Mouse (Mus musculus): ENCODE results near the gene Plcb1. TPM values are rescaled to one million over a fixed set of nuclear protein-coding genes. Genes with fewer than 3 reads are reported as not detected.

The Plcb1 gene
- polyA plus RNA-seq, 1 experiment from 2014 or later = 7.7 TPM

- Histone ChIP-seq H3K4me2 (replicated peaks; ENCODE audit: low read depth) (no peak overlapping the region), H3K9me3 (ENCODE audit: control insufficient read depth) (no peaks in the 10 kb centered on the region), H3K36me3 (ENCODE audit: control insufficient read depth, insufficient read depth) (no peaks in the 10 kb centered on the region), H3K4me1 (replicated peaks; ENCODE audit: control insufficient read depth, insufficient read depth, low read length) (no peaks in the 10 kb centered on the region), H3K9ac (ENCODE audit: low read depth, low read length) (no peak overlapping the region), H3K27me3 (replicated peaks; ENCODE audit: control insufficient read depth, insufficient read depth, low read length) (no peaks in the 10 kb centered on the region), H3K27ac (ENCODE audit: low read depth, low read length) (no peak overlapping the region), H3K4me3 (ENCODE audit: low read depth, low read length) (no peak overlapping the region)
- no peak for TF ChIP-seq CTCF (IDR thresholded peaks at IDR 0.05; ENCODE audit: low read depth)
- WGBS = 69% methylated on average over 3 of the region's 3 CpGs
- no peak for ATAC-seq
Measured at GRCm38 (mm10) chr2:135259136-135259535, 473.3 kb downstream of the Plcb1 start.

- WGBS = 83% methylated on average over 2 of the region's 2 CpGs
- Histone ChIP-seq H3K27ac (ENCODE audit: low read depth, low read length) (no peak overlapping the region), H3K27me3 (replicated peaks; ENCODE audit: control insufficient read depth, insufficient read depth, low read length) (no peaks in the 10 kb centered on the region), H3K9ac (ENCODE audit: low read depth, low read length) (no peak overlapping the region), H3K4me1 (replicated peaks; ENCODE audit: control insufficient read depth, insufficient read depth, low read length) (no peaks in the 10 kb centered on the region), H3K36me3 (ENCODE audit: control insufficient read depth, insufficient read depth) (no peaks in the 10 kb centered on the region), H3K4me2 (replicated peaks; ENCODE audit: low read depth) (no peak overlapping the region), H3K4me3 (ENCODE audit: low read depth, low read length) (no peak overlapping the region), H3K9me3 (ENCODE audit: control insufficient read depth) (no peaks in the 10 kb centered on the region)
- TF ChIP-seq CTCF (IDR thresholded peaks at IDR 0.05; ENCODE audit: low read depth) = no peak; the same call in 1 of the 2 replicates
- no peak for ATAC-seq
Measured at GRCm38 (mm10) chr2:135263943-135264342, 478.1 kb downstream of the Plcb1 start.

GRCm38 (mm10) chr2:135274949-135275348 lies 489.1 kb downstream of the Plcb1 start:
- Histone ChIP-seq H3K4me3 (ENCODE audit: low read depth, low read length) (no peak overlapping the region), H3K27me3 (replicated peaks; ENCODE audit: control insufficient read depth, insufficient read depth, low read length) (no peaks in the 10 kb centered on the region), H3K4me2 (replicated peaks; ENCODE audit: low read depth) (no peak overlapping the region), H3K9me3 (ENCODE audit: control insufficient read depth) (no peaks in the 10 kb centered on the region), H3K4me1 (replicated peaks; ENCODE audit: control insufficient read depth, insufficient read depth, low read length) (no peaks in the 10 kb centered on the region), H3K27ac (ENCODE audit: low read depth, low read length) (no peak overlapping the region), H3K36me3 (ENCODE audit: control insufficient read depth, insufficient read depth) (no peaks in the 10 kb centered on the region), H3K9ac (ENCODE audit: low read depth, low read length) (no peak overlapping the region)
- no peak for TF ChIP-seq CTCF (IDR thresholded peaks at IDR 0.05; ENCODE audit: low read depth)
- ATAC-seq = no peak
- 63% methylated on average over 5 of the region's 5 CpGs for WGBS

- TF ChIP-seq CTCF (IDR thresholded peaks at IDR 0.05; ENCODE audit: low read depth) = no peak
- 64% methylated on average over 3 of the region's 3 CpGs for WGBS
Measured at GRCm38 (mm10) chr2:135278506-135278905, 492.6 kb downstream of the Plcb1 start.

GRCm38 (mm10) chr2:135279026-135279425 lies 493.2 kb downstream of the Plcb1 start:
- Histone ChIP-seq H3K4me3 (ENCODE audit: low read depth, low read length) (no peak overlapping the region), H3K36me3 (ENCODE audit: control insufficient read depth, insufficient read depth) (no peaks in the 10 kb centered on the region), H3K4me2 (replicated peaks; ENCODE audit: low read depth) (no peak overlapping the region), H3K27ac (ENCODE audit: low read depth, low read length) (no peak overlapping the region), H3K4me1 (replicated peaks; ENCODE audit: control insufficient read depth, insufficient read depth, low read length) (no peaks in the 10 kb centered on the region), H3K9ac (ENCODE audit: low read depth, low read length) (no peak overlapping the region), H3K27me3 (replicated peaks; ENCODE audit: control insufficient read depth, insufficient read depth, low read length) (no peaks in the 10 kb centered on the region), H3K9me3 (ENCODE audit: control insufficient read depth) (no peaks in the 10 kb centered on the region)
- WGBS = 70% methylated on average over 6 of the region's 6 CpGs
- no peak for ATAC-seq
- no peak for TF ChIP-seq CTCF (IDR thresholded peaks at IDR 0.05; ENCODE audit: low read depth)

More at GRCm38 (mm10) chr2:135278506-135278905, 492.6 kb downstream of the Plcb1 start:
- Histone ChIP-seq H3K36me3 (ENCODE audit: control insufficient read depth, insufficient read depth) (no peaks in the 10 kb centered on the region), H3K4me3 (ENCODE audit: low read depth, low read length) (no peak overlapping the region), H3K27me3 (replicated peaks; ENCODE audit: control insufficient read depth, insufficient read depth, low read length) (no peaks in the 10 kb centered on the region), H3K4me1 (replicated peaks; ENCODE audit: control insufficient read depth, insufficient read depth, low read length) (no peaks in the 10 kb centered on the region), H3K9me3 (ENCODE audit: control insufficient read depth) (no peaks in the 10 kb centered on the region), H3K9ac (ENCODE audit: low read depth, low read length) (no peak overlapping the region), H3K4me2 (replicated peaks; ENCODE audit: low read depth) (no peak overlapping the region), H3K27ac (ENCODE audit: low read depth, low read length) (no peak overlapping the region)
- no peak for ATAC-seq

- no peaks in the 10 kb centered on the region for H3K27me3 ChIP-seq (replicated peaks; ENCODE audit: control insufficient read depth, insufficient read depth, low read length)
- no peaks in the 10 kb centered on the region for H3K36me3 ChIP-seq (ENCODE audit: control insufficient read depth, insufficient read depth)
- H3K27ac ChIP-seq (ENCODE audit: low read depth, low read length) = no peak overlapping the region
- 68% methylated on average over 3 of the region's 3 CpGs for WGBS
- no peak overlapping the region for H3K4me3 ChIP-seq (ENCODE audit: low read depth, low read length)
- no peaks in the 10 kb centered on the region for H3K9me3 ChIP-seq (ENCODE audit: control insufficient read depth)
- H3K9ac ChIP-seq (ENCODE audit: low read depth, low read length) = no peak overlapping the region
- no peaks in the 10 kb centered on the region for H3K4me1 ChIP-seq (replicated peaks; ENCODE audit: control insufficient read depth, insufficient read depth, low read length)
- no peak overlapping the region for H3K4me2 ChIP-seq (replicated peaks; ENCODE audit: low read depth)
- ATAC-seq = no peak
- TF ChIP-seq CTCF (IDR thresholded peaks at IDR 0.05; ENCODE audit: low read depth) = peak; percentile 60
Measured at GRCm38 (mm10) chr2:135283783-135284182, 497.9 kb downstream of the Plcb1 start.
